Mouse (Mus musculus) mouse embryonic stem cell (cell line): ENCODE measurements around the gene Bcor.

ENCODE experiments used
- in situ Hi-C, 2 experiments: fragments of 300-500 bp; cut with MboI; formaldehyde crosslinking; loops; 1 replicate in 1 of 2; 3 replicates in 1 of 2; pipeline ENCODE4 v1.14.3; 2019 to 2020; ENCODE audit warnings: low sequenced_read_pairs in 2 of 2, low pct_unique_long_range_greater_than_20kb in 1 of 2, mixed read lengths in 1 of 2; ENCODE audit not compliant: unreplicated experiment in 1 of 2

The Bcor gene

GRCm38 (mm10) chrX:12132541-12133177, 27.5 kb downstream of the Bcor start:
- in situ Hi-C loops = loop anchor here in 1 of 2 experiments (5.0 kb wide), 1 partner anchor 40 kb away; no protein-coding TSS in a partner anchor

GRCm38 (mm10) chrX:12129828-12130809, 30.0 kb downstream of the Bcor start:
- in situ Hi-C loops = loop anchor here in 1 of 2 experiments (5.0 kb wide), 1 partner anchor 38 kb away; no protein-coding TSS in a partner anchor

- in situ Hi-C loops = no loop called here
Measured at GRCm38 (mm10) chrX:12129230-12129629, 30.9 kb downstream of the Bcor start.

GRCm38 (mm10) chrX:12128165-12129083, 31.7 kb downstream of the Bcor start:
- in situ Hi-C loops = no loop called here

- in situ Hi-C loops = no loop called here
Measured at GRCm38 (mm10) chrX:12127799-12128164, 32.4 kb downstream of the Bcor start.

- in situ Hi-C loops = no loop called here
Measured at GRCm38 (mm10) chrX:12127106-12127670, 33.0 kb downstream of the Bcor start.

GRCm38 (mm10) chrX:12126408-12127105, 33.6 kb downstream of the Bcor start:
- in situ Hi-C loops = no loop called here

GRCm38 (mm10) chrX:12124571-12124970, 35.6 kb downstream of the Bcor start:
- in situ Hi-C loops = no loop called here

GRCm38 (mm10) chrX:12123687-12124087, 36.5 kb downstream of the Bcor start:
- in situ Hi-C loops = no loop called here

GRCm38 (mm10) chrX:12122594-12123331, 37.4 kb downstream of the Bcor start:
- in situ Hi-C loops = no loop called here

- in situ Hi-C loops = no loop called here
Measured at GRCm38 (mm10) chrX:12119476-12119875, 40.7 kb downstream of the Bcor start.

GRCm38 (mm10) chrX:12116128-12116527, 44.0 kb downstream of the Bcor start:
- in situ Hi-C loops = no loop called here

- in situ Hi-C loops = no loop called here
Measured at GRCm38 (mm10) chrX:12112166-12112565, 48.0 kb downstream of the Bcor start.

GRCm38 (mm10) chrX:12110518-12110917, 49.6 kb downstream of the Bcor start:
- in situ Hi-C loops = no loop called here

GRCm38 (mm10) chrX:12105358-12105757, 54.8 kb downstream of the Bcor start:
- in situ Hi-C loops = no loop called here

GRCm38 (mm10) chrX:12096783-12097526, 63.2 kb downstream of the Bcor start:
- in situ Hi-C loops = no loop called here
